Comparison of ENCODE assay signal across 8 mouse cellular contexts in genomic region chr10:21188564-21189274, GRCm38 (mm10). TPM values are rescaled to one million over a fixed set of nuclear protein-coding genes. Genes with fewer than 3 reads are reported as not detected.
A peak's percentile ranks its signal among the peaks of the same experiment; 100 is the strongest.
DNase-seq lines count a peak whose midpoint lies in the region; ATAC-seq and TF ChIP-seq lines count a peak whose summit lies in the region.

No protein-coding gene starts in this region.

- H3K4me1 ChIP-seq in ES-E14 (ENCODE audit: control insufficient read depth in 2 of 2, insufficient read depth in 2 of 2, low read length in 2 of 2, poor library complexity in 1 of 2): peaks cover 0 to 17% of the 10 kb centered on the region in 2 experiments; a peak in 2 of 4 replicates
- 0 out of 2 replicates have a peak, but pooled peaks cover 5% of the 10 kb centered on the region for H3K4me1 ChIP-seq in embryonic facial prominence, embryonic 15.5 days
- H3K4me1 ChIP-seq in liver, embryonic 14.5 days (replicated peaks; ENCODE audit: control insufficient read depth in 2 of 2, insufficient read depth in 2 of 2, low read length in 1 of 2): peaks cover 10 to 23% of the 10 kb centered on the region in 2 experiments
- no peaks in the 10 kb centered on the region for H3K4me1 ChIP-seq in neural tube, embryonic 12.5 days

- TF ChIP-seq CTCF in liver, embryonic 14.5 days (IDR thresholded peaks at IDR 0.05; ENCODE audit: low read depth): peak; percentile 79

- no peak for ATAC-seq in embryonic facial prominence, embryonic 15.5 days (ENCODE audit: insufficient number of reproducible peaks, low FRiP score, low TSS enrichment, low read depth)
- peak; percentile 56; the same call in 1 of the 2 replicates for ATAC-seq in liver, embryonic 14.5 days (ENCODE audit: insufficient read depth)
- no peak for ATAC-seq in neural tube, embryonic 12.5 days (ENCODE audit: low FRiP score, low read depth)

- in situ Hi-C loops in ES-E14 (cut with MboI; ENCODE audit: low sequenced_read_pairs in 2 of 2, unreplicated experiment in 2 of 2): no loop called here

- H3K9ac ChIP-seq in ES-E14 (ENCODE audit: insufficient read depth, low read depth, low read length, poor library complexity, severe bottlenecking): no peak overlapping the region; the same call in 1 of the 2 replicates
- no peak overlapping the region for H3K9ac ChIP-seq in embryonic facial prominence, embryonic 15.5 days
- peak overlapping the region; percentile 67 for H3K9ac ChIP-seq in liver, embryonic 14.5 days (replicated peaks)
- H3K9ac ChIP-seq in neural tube, embryonic 12.5 days: no peak overlapping the region

- peak overlapping the region; percentile 46 for H3K4me2 ChIP-seq in embryonic facial prominence, embryonic 15.5 days (replicated peaks)
- peak overlapping the region; percentile 75 for H3K4me2 ChIP-seq in liver, embryonic 14.5 days (ENCODE audit: low read depth)
- H3K4me2 ChIP-seq in neural tube, embryonic 12.5 days (replicated peaks): peak overlapping the region; percentile 53

- H3K27ac ChIP-seq in ES-E14 (ENCODE audit: insufficient read depth, low read depth, low read length, poor library complexity, severe bottlenecking): no peak overlapping the region
- H3K27ac ChIP-seq in embryonic facial prominence, embryonic 15.5 days (replicated peaks): no peak overlapping the region
- no peak overlapping the region for H3K27ac ChIP-seq in liver, embryonic 14.5 days
- no peak overlapping the region for H3K27ac ChIP-seq in neural tube, embryonic 12.5 days

- DNase-seq in ES-E14 (ENCODE audit: low read depth, low spot score): peak; percentile 36
- DNase-seq in brain, adult 2 months (ENCODE audit: low read depth, low spot score): peak; percentile 85
- peak; percentile 57 to 77 for DNase-seq in heart, postnatal 10 days
- peak; percentile 49 to 64 for DNase-seq in kidney, postnatal 36 days
- peak; percentile 46 to 66 (median 62) for DNase-seq in liver, embryonic 14.5 days (ENCODE audit: low read depth in 3 of 3, low spot score in 3 of 3)
- peak; percentile 68 for DNase-seq in thymus, postnatal 0 days (ENCODE audit: low spot score)

- no peaks in the 10 kb centered on the region for H3K27me3 ChIP-seq in embryonic facial prominence, embryonic 15.5 days
- no peaks in the 10 kb centered on the region for H3K27me3 ChIP-seq in liver, embryonic 14.5 days (ENCODE audit: control insufficient read depth, insufficient read depth, low read length)
- H3K27me3 ChIP-seq in neural tube, embryonic 12.5 days (replicated peaks): no peaks in the 10 kb centered on the region

- no peak overlapping the region for H3K4me3 ChIP-seq in ES-E14 (ENCODE audit: insufficient read depth in 1 of 2, low read depth in 1 of 2, low read length in 2 of 2, poor library complexity in 1 of 2, severe bottlenecking in 1 of 2)
- H3K4me3 ChIP-seq in embryonic facial prominence, embryonic 15.5 days (replicated peaks): peak overlapping the region; percentile 33
- peak overlapping the region; percentile 61 to 74 for H3K4me3 ChIP-seq in liver, embryonic 14.5 days (ENCODE audit: insufficient read depth in 1 of 2, low read depth in 2 of 2, low read length in 2 of 2)
- H3K4me3 ChIP-seq in neural tube, embryonic 12.5 days: 0 out of 2 replicates have a peak overlapping the region, but pooled peaks have one; percentile 13

- 25% methylated on average over 11 of the region's 11 CpGs for WGBS in embryonic facial prominence, embryonic 15.5 days
- 14% methylated on average over 11 of the region's 11 CpGs for WGBS in liver, embryonic 14.5 days (ENCODE audit: insufficient replicate concordance)
- 32% methylated on average over 11 of the region's 11 CpGs for WGBS in neural tube, embryonic 12.5 days

- no peaks in the 10 kb centered on the region for H3K36me3 ChIP-seq in ES-E14 (ENCODE audit: control insufficient read depth, insufficient read depth, low read length, poor library complexity, severe bottlenecking)
- H3K36me3 ChIP-seq in embryonic facial prominence, embryonic 15.5 days: no peaks in the 10 kb centered on the region
- no peaks in the 10 kb centered on the region for H3K36me3 ChIP-seq in liver, embryonic 14.5 days (replicated peaks; ENCODE audit: control insufficient read depth, insufficient read depth, low read depth)
- H3K36me3 ChIP-seq in neural tube, embryonic 12.5 days: no peaks in the 10 kb centered on the region

- H3K9me3 ChIP-seq in ES-E14 (ENCODE audit: control insufficient read depth, insufficient read depth, low read depth, low read length): no peaks in the 10 kb centered on the region
- no peaks in the 10 kb centered on the region for H3K9me3 ChIP-seq in embryonic facial prominence, embryonic 15.5 days (replicated peaks)
- no peaks in the 10 kb centered on the region for H3K9me3 ChIP-seq in liver, embryonic 14.5 days (ENCODE audit: control insufficient read depth, low read length)
- no peaks in the 10 kb centered on the region for H3K9me3 ChIP-seq in neural tube, embryonic 12.5 days

- intact Hi-C loops in heart, postnatal 10 days (cut with DNase I): loop anchor here (1.0 to 5.0 kb wide), 2 partner anchors 196 to 211 kb away; no protein-coding TSS in a partner anchor

- no peak for TF ChIP-seq EP300 in liver, embryonic 14.5 days (IDR thresholded peaks at IDR 0.05; ENCODE audit: low read depth)

TF ChIP-seq in ES-E14, 5 proteins besides CTCF, POLR2A, EP300 and RAD21:
- TF ChIP-seq ZNF384 (IDR thresholded peaks at IDR 0.05; ENCODE audit: low read depth, low read length) (no peak), HCFC1 (IDR thresholded peaks at IDR 0.05; ENCODE audit: borderline replicate concordance, insufficient read depth, low read length) (no peak), ZC3H11A (IDR thresholded peaks at IDR 0.05; ENCODE audit: borderline replicate concordance, low read depth, low read length) (peak; percentile 81), CHD2 (IDR thresholded peaks at IDR 0.05; ENCODE audit: low read depth, low read length) (no peak), MAFK (IDR thresholded peaks at IDR 0.05; ENCODE audit: insufficient read depth, low read depth, low read length) (no peak)

RNA-seq across cellular contexts. Expression of gene Myb, which starts 27.9 kb away (rescaled TPM):
- 2.0 and 2.4 TPM in 2 replicates for total RNA-seq in ES-E14 (2012; rRNA removed)
- polyA plus RNA-seq in embryonic facial prominence, embryonic 15.5 days (2015; fragmentation: Nextera tagmentation; extraction: Ambion mirVana): 7.4 and 11.3 TPM in 2 replicates
- 1 to 10 TPM in 1 of 2 experiments, under 1 TPM in 1; 0.50 to 1.2 TPM for total RNA-seq in heart, postnatal 10 days (2021)
- 14.1 and 16.9 TPM in 2 replicates for polyA plus RNA-seq in liver, embryonic 14.5 days (2012; rRNA removed)
- 11.7 and 13.6 TPM in 2 replicates for polyA plus RNA-seq in liver, embryonic 14.5 days (2014; fragmentation: Nextera tagmentation; extraction: Ambion mirVana)
- polyA plus RNA-seq in neural tube, embryonic 12.5 days (2016; fragmentation: Nextera tagmentation; extraction: Ambion mirVana): 3.8 and 3.9 TPM in 2 replicates
- 183 and 202 TPM in 2 replicates for polyA plus RNA-seq in thymus, postnatal 0 days (2015; fragmentation: Nextera tagmentation; extraction: Ambion mirVana)

Comparison
In these comparisons a context has a peak if more than half of its experiments do, and no peak if none do; other contexts are left out.
1. H3K4me3 ChIP-seq: peak in embryonic facial prominence, embryonic 15.5 days (single experiment), liver, embryonic 14.5 days (2 of 2) and neural tube, embryonic 12.5 days (single experiment); none in ES-E14 (0 of 2).
2. RNA of gene Myb, which starts 27.9 kb away (polyA plus RNA-seq): 183 to 202 TPM in thymus, postnatal 0 days; 11.7 to 16.9 TPM in liver, embryonic 14.5 days, 7.4 to 11.3 TPM in embryonic facial prominence, embryonic 15.5 days and 3.8 to 3.9 TPM in neural tube, embryonic 12.5 days; every median in the first group is over 10 times any median in the second.
3. Peak in every context shown above with its lines, with median percentiles within 50 percentile points of each other: DNase-seq and H3K4me2 ChIP-seq.